Mouse (Mus musculus) heart, postnatal 0 days (tissue): ENCODE measurements around the gene Rassf5.

Experiments
- CTCF ChIP-seq: IDR thresholded peaks from 2 replicates; pipeline ENCODE4 v1.5.1; 2016; ENCODE audit warnings: antibody characterized with exemption, control low read depth, low read depth
- EP300 ChIP-seq: IDR thresholded peaks from 2 replicates; pipeline ENCODE4 v1.6.1; 2016; ENCODE audit warnings: antibody characterized with exemption, low read depth

GRCm38 (mm10) chr1:131200588-131200987 lies 44.5 kb downstream of the Rassf5 start:
- TF ChIP-seq CTCF: no peak
- TF ChIP-seq EP300: no peak
